Mouse (Mus musculus): ENCODE measurements around the gene Eral1.
A peak's percentile ranks its signal among the peaks of the same experiment; 100 is the strongest.

Eral1 gene

GRCm38 (mm10) chr11:78037831-78038752 is 42.1 kb downstream of the Eral1 start, which contains the start of gene Flot2:
Gene Flot2, plus strand, starts transcription at chr11:78037931.
- peak; percentile 14 for DNase-seq (ENCODE audit: low read depth, low spot score)

- no peak for DNase-seq (ENCODE audit: low read depth, low spot score)
Measured at GRCm38 (mm10) chr11:78036791-78037190, 43.4 kb downstream of the Eral1 start.

- DNase-seq (ENCODE audit: low read depth, low spot score): no peak
Measured at GRCm38 (mm10) chr11:78033931-78034617, 46.1 kb downstream of the Eral1 start.

- DNase-seq (ENCODE audit: low read depth, low spot score): peak; percentile 3
Measured at GRCm38 (mm10) chr11:78032809-78033195, 47.4 kb downstream of the Eral1 start.

- DNase-seq (ENCODE audit: low read depth, low spot score): peak; percentile 75
Measured at GRCm38 (mm10) chr11:78031947-78032808, 48.0 kb downstream of the Eral1 start, which contains the start of gene Dhrs13. Gene Dhrs13, plus strand, starts transcription at chr11:78032280.

GRCm38 (mm10) chr11:78031389-78031788 is 48.8 kb downstream of the Eral1 start:
- no peak for DNase-seq (ENCODE audit: low read depth, low spot score)

- no peak for DNase-seq (ENCODE audit: low read depth, low spot score)
Measured at GRCm38 (mm10) chr11:78030600-78030999, 49.6 kb downstream of the Eral1 start.

- no peak for DNase-seq (ENCODE audit: low read depth, low spot score)
Measured at GRCm38 (mm10) chr11:78029240-78029639, 50.9 kb downstream of the Eral1 start.

- no peak for DNase-seq (ENCODE audit: low read depth, low spot score)
Measured at GRCm38 (mm10) chr11:78023607-78024006, 56.6 kb downstream of the Eral1 start.

Data from brain, embryonic 18.5 days (tissue).